Mouse (Mus musculus): Measurements from ENCODE around the gene Tom1l2. TPM values are rescaled to one million over a fixed set of nuclear protein-coding genes. Genes with fewer than 3 reads are reported as not detected.

The Tom1l2 gene
- total and polyA plus RNA-seq, 2 experiments from 2014 or later: 31.3 to 77.3 TPM

DNA sequence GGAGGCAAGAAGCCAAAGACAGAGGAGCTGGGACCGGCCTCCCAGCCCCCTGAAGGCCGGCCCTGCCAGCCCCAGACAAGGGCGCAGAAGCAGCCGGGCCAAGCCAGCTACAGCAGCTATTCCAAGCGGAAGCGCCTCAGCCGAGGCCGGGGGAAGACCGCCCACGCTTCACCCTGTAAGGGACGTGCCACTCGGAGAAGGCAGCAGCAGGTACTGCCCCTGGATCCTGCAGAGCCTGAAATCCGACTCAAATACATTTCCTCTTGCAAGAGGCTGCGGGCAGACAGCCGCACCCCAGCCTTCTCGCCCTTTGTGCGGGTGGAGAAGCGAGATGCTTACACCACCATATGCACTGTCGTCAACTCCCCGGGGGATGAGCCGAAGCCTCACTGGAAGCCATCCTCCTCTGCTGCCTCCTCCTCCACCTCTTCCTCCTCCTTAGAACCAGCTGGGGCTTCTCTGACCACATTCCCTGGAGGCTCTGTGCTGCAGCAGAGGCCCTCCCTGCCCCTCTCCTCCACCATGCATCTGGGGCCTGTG lies 163.1 kb downstream of the Tom1l2 start:
- Histone ChIP-seq H3K36me3 (replicated peaks; ENCODE audit: control insufficient read depth, insufficient read depth, low read length) (peaks cover 83% of the 10 kb centered on the region), H3K4me1 (ENCODE audit: control insufficient read depth, insufficient read depth) (peaks cover 10% of the 10 kb centered on the region; the same call in 1 of the 2 replicates), H3K9me3 (replicated peaks; ENCODE audit: control insufficient read depth, low read length) (no peaks in the 10 kb centered on the region), H3K9ac (replicated peaks; ENCODE audit: low read depth, low read length) (no peak overlapping the region), H3K4me2 (ENCODE audit: low read depth, low read length) (no peak overlapping the region), H3K27ac (ENCODE audit: low read depth) (peak overlapping the region; percentile 54), H3K27me3 (ENCODE audit: control insufficient read depth, insufficient read depth, low read length) (no peaks in the 10 kb centered on the region), H3K4me3 (ENCODE audit: low read depth, low read length) (no peak overlapping the region)
- ATAC-seq (ENCODE audit: insufficient read depth, low read depth) (peak; percentile 21; the same call in 1 of the 2 replicates), DNase-seq (ENCODE audit: low spot score) (no peak)
- TF ChIP-seq EP300 (IDR thresholded peaks at IDR 0.05; ENCODE audit: low read depth) (no peak), CTCF (IDR thresholded peaks at IDR 0.05; ENCODE audit: low read depth) (no peak)
- WGBS: 63% methylated on average over 21 of the region's 21 CpGs

DNA sequence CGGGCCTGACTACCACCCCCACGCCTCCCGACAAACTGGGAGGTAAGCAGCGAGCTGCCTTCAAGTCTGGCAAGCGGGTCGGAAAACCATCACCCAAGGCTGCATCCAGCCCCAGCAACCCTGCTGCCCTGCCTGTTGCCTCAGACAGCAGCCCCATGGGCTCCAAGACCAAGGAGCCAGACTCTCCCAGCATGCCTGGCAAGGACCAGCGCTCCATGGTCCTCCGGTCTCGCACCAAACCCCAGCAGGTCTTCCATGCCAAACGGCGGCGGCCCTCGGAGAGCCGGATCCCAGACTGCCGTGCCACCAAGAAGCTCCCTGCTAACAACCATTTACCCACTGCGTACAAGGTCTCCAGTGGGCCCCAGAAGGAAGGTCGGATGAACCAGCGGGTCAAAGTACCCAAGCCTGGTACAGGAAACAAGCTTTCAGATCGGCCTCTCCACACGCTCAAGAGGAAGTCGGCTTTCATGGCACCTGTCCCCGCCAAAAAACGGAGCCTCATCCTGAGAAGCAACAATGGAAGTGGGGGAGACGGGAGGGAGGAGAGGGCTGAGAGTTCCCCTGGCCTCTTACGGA lies 164.3 kb downstream of the Tom1l2 start:
- H3K9me3 ChIP-seq (replicated peaks; ENCODE audit: control insufficient read depth, low read length): no peaks in the 10 kb centered on the region
- peaks cover 74% of the 10 kb centered on the region for H3K36me3 ChIP-seq (replicated peaks; ENCODE audit: control insufficient read depth, insufficient read depth, low read length)
- peaks cover 21% of the 10 kb centered on the region for H3K4me1 ChIP-seq (ENCODE audit: control insufficient read depth, insufficient read depth)
- no peak for TF ChIP-seq EP300 (IDR thresholded peaks at IDR 0.05; ENCODE audit: low read depth)
- no peak for DNase-seq (ENCODE audit: low spot score)
- no peak overlapping the region for H3K4me3 ChIP-seq (ENCODE audit: low read depth, low read length)
- no peak for ATAC-seq (ENCODE audit: insufficient read depth, low read depth)
- no peaks in the 10 kb centered on the region for H3K27me3 ChIP-seq (ENCODE audit: control insufficient read depth, insufficient read depth, low read length)
- H3K9ac ChIP-seq (replicated peaks; ENCODE audit: low read depth, low read length): no peak overlapping the region
- 88% methylated on average over 25 of the region's 25 CpGs for WGBS
- H3K27ac ChIP-seq (ENCODE audit: low read depth): no peak overlapping the region
- H3K4me2 ChIP-seq (ENCODE audit: low read depth, low read length): no peak overlapping the region

DNA sequence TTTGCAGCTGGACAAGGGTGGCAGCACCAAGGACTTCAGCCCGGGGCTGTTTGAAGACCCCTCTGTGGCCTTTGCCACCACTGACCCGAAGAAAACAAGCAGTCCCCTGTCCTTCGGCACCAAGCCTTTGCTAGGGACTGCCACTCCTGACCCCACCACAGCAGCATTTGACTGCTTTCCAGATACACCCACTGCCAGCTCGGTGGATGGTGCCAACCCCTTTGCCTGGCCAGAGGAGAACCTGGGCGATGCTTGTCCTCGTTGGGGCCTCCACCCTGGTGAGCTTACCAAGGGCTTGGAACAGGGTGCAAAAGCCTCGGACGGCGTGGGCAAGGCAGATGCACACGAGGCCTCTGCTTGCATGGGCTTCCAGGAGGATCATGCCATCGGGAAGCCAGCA lies 165.6 kb downstream of the Tom1l2 start:
- no peak overlapping the region for H3K4me2 ChIP-seq (ENCODE audit: low read depth, low read length)
- no peak overlapping the region for H3K9ac ChIP-seq (replicated peaks; ENCODE audit: low read depth, low read length)
- H3K36me3 ChIP-seq (replicated peaks; ENCODE audit: control insufficient read depth, insufficient read depth, low read length): peaks cover 72% of the 10 kb centered on the region
- no peak overlapping the region for H3K4me3 ChIP-seq (ENCODE audit: low read depth, low read length)
- H3K27me3 ChIP-seq (ENCODE audit: control insufficient read depth, insufficient read depth, low read length): no peaks in the 10 kb centered on the region
- WGBS: 87% methylated on average over 11 of the region's 11 CpGs
- TF ChIP-seq CTCF (IDR thresholded peaks at IDR 0.05; ENCODE audit: low read depth) (no peak), EP300 (IDR thresholded peaks at IDR 0.05; ENCODE audit: low read depth) (no peak)
- peaks cover 34% of the 10 kb centered on the region for H3K4me1 ChIP-seq (ENCODE audit: control insufficient read depth, insufficient read depth)
- DNase-seq (ENCODE audit: low spot score) (no peak), ATAC-seq (ENCODE audit: insufficient read depth, low read depth) (no peak)
- no peaks in the 10 kb centered on the region for H3K9me3 ChIP-seq (replicated peaks; ENCODE audit: control insufficient read depth, low read length)
- H3K27ac ChIP-seq (ENCODE audit: low read depth): no peak overlapping the region

DNA sequence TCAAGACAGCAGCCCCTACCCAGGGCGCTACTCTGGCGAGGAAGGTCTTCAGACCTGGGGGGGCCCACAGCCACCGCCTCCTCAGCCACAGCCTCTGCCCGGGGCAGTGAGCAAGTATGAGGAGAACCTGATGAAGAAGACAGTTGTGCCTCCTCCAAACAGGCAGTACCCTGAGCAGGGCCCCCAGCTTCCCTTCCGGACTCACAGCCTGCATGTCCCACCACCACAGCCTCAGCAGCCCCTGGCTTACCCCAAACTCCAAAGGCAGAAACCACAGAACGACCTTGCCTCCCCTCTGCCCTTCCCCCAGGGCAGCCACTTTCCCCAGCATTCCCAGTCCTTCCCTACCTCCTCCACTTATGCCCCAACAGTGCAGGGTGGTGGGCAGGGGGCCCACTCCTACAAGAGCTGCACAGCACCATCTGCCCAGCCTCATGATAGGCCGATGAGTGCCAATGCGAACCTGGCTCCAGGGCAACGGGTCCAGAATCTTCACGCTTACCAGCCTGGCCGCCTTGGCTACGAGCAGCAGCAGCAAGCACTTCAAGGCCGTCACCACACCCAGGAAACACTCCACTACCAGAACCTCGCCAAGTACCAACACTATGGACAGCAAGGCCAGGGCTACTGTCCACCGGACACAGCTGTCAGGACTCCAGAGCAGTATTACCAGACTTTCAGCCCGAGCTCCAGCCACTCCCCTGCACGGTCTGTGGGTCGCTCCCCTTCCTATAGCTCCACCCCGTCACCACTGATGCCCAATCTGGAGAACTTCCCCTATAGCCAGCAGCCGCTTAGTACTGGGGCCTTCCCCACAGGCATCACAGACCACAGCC lies 167.1 kb downstream of the Tom1l2 start:
- DNase-seq (ENCODE audit: low spot score): no peak
- H3K4me2 ChIP-seq (ENCODE audit: low read depth, low read length): peak overlapping the region; percentile 24; the same call in 1 of the 2 replicates
- no peak overlapping the region for H3K4me3 ChIP-seq (ENCODE audit: low read depth, low read length)
- no peaks in the 10 kb centered on the region for H3K27me3 ChIP-seq (ENCODE audit: control insufficient read depth, insufficient read depth, low read length)
- H3K9me3 ChIP-seq (replicated peaks; ENCODE audit: control insufficient read depth, low read length): no peaks in the 10 kb centered on the region
- peaks cover 45% of the 10 kb centered on the region for H3K4me1 ChIP-seq (ENCODE audit: control insufficient read depth, insufficient read depth)
- WGBS: 59% methylated on average over 20 of the region's 20 CpGs
- H3K27ac ChIP-seq (ENCODE audit: low read depth): peak overlapping the region; percentile 27; the same call in 1 of the 2 replicates
- peaks cover 57% of the 10 kb centered on the region for H3K36me3 ChIP-seq (replicated peaks; ENCODE audit: control insufficient read depth, insufficient read depth, low read length)
- TF ChIP-seq CTCF (IDR thresholded peaks at IDR 0.05; ENCODE audit: low read depth): no peak
- ATAC-seq (ENCODE audit: insufficient read depth, low read depth): no peak
- no peak overlapping the region for H3K9ac ChIP-seq (replicated peaks; ENCODE audit: low read depth, low read length)

DNA sequence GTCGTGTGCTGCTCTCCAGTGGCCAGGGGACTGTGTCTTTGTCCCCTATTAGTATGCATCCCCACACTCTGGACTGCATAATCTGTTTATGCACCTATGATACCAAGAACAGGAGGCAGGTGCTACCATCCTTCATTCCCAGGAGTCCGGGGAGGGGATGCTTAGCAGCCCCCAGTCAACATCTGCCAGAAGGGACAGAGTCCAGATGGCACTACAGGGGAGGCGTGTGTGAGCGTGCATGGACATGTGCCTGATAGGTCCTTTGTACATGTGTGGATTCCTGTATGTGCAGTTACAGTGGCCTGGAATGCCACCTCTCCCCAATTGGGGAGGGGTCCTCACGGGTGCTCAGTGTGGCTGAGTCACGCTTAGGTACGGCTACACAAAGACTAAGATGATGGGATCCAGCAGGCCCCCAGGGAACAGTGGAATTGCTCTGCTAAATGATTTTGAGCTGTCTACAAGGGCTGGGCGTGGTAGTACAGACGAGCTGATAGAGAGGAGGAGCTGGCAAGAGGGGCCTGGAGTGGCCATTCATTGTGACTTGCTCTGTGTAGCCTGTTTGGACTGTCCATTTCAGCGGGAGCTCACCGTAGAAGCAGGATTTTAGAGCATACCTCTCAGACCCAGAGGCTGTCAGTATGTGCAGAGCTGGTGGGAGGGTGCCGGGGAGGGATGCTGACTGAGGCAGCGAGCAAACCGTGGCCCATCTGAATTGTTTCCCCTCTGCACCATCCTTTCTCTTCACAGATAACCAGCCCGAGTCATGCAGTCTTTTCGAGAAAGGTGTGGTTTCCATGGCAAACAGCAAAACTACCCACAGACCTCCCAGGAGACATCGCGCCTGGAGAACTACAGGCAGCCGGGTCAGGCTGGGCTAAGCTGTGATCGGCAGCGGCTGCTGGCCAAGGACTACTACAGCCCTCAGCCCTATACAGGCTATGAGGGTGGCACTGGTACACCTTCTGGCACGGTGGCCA lies 168.1 kb downstream of the Tom1l2 start:
- Histone ChIP-seq H3K4me2 (ENCODE audit: low read depth, low read length) (peak overlapping the region; percentile 24; the same call in 1 of the 2 replicates), H3K27me3 (ENCODE audit: control insufficient read depth, insufficient read depth, low read length) (no peaks in the 10 kb centered on the region), H3K36me3 (replicated peaks; ENCODE audit: control insufficient read depth, insufficient read depth, low read length) (peaks cover 47% of the 10 kb centered on the region), H3K27ac (ENCODE audit: low read depth) (peak overlapping the region; percentile 27; the same call in 1 of the 2 replicates), H3K4me3 (ENCODE audit: low read depth, low read length) (no peak overlapping the region), H3K4me1 (ENCODE audit: control insufficient read depth, insufficient read depth) (peaks cover 47% of the 10 kb centered on the region), H3K9me3 (replicated peaks; ENCODE audit: control insufficient read depth, low read length) (no peaks in the 10 kb centered on the region), H3K9ac (replicated peaks; ENCODE audit: low read depth, low read length) (no peak overlapping the region)
- WGBS: 43% methylated on average over 22 of the region's 22 CpGs
- DNase-seq (ENCODE audit: low spot score): no peak
- ATAC-seq (ENCODE audit: insufficient read depth, low read depth): no peak
- no peak for TF ChIP-seq CTCF (IDR thresholded peaks at IDR 0.05; ENCODE audit: low read depth)
- TF ChIP-seq EP300 (IDR thresholded peaks at IDR 0.05; ENCODE audit: low read depth): no peak
